Mouse (Mus musculus) urinary bladder, postnatal 0 days (tissue): ENCODE measurements around the gene Scn5a. TPM values are rescaled to one million over a fixed set of nuclear protein-coding genes. Genes with fewer than 3 reads are reported as not detected.

Experiments used
- polyA plus RNA-seq: library from polyadenylated mRNA; unstranded; fragments of >200 nt; fragmentation: Nextera tagmentation; extraction: Ambion mirVana; gene quantifications from 2 replicates; pipeline ENCODE4 v1.2.1, GENCODE M21; 2015

Gene Scn5a
- 0.10 and 0.16 TPM in 2 replicates for polyA plus RNA-seq

GRCm38 (mm10) chr9:119578636-119579438 lies at the start of gene Scn5a:
Gene Scn5a (minus strand): TSS chr9:119579016.

GRCm38 (mm10) chr9:119444738-119445429 lies 133.9 kb downstream of the Scn5a start, which contains the start of gene Exog:
Gene Exog (plus strand): TSS chr9:119444943.

Other genes with a start within 250 kb of the Scn5a start
- gene Acaa1a, start 239.3 kb downstream of the Scn5a start, polyA plus RNA-seq: 91.0 and 92.1 TPM in 2 replicates
- 27.0 and 30.2 TPM in 2 replicates for gene Myd88, start 237.6 kb downstream of the Scn5a start, polyA plus RNA-seq
- gene Xylb, start 221.6 kb downstream of the Scn5a start, polyA plus RNA-seq: 0.99 and 1.2 TPM in 2 replicates
- 0.16 and 0.21 TPM in 2 replicates for gene Slc22a14, start 213.5 kb downstream of the Scn5a start, polyA plus RNA-seq
- 5.2 and 5.9 TPM in 2 replicates for gene Acvr2b, start 176.9 kb downstream of the Scn5a start, polyA plus RNA-seq
- gene Exog, start 134.1 kb downstream of the Scn5a start, polyA plus RNA-seq: 6.5 and 7.3 TPM in 2 replicates
- gene Scn10a, start 140.3 kb upstream of the Scn5a start, polyA plus RNA-seq: not detected in 2 replicates
- 0.02 TPM in 1 of 2 replicates, not detected in the other for gene Scn11a, start 246.4 kb upstream of the Scn5a start, polyA plus RNA-seq